Mouse (Mus musculus) kidney, postnatal 0 days (tissue): ENCODE data around the gene Fam160b1. TPM values are rescaled to one million over a fixed set of nuclear protein-coding genes. Genes with fewer than 3 reads are reported as not detected.

Experiments used
- ATAC-seq: fragments of 200-750 bp; cut with Nextera tagmentation; replicated peaks from 2 replicates; pipeline ENCODE4 v1.8.0; 2017; ENCODE audit warnings: low read depth, moderate number of reproducible peaks, moderate TSS enrichment, moderate library complexity; ENCODE audit not compliant: low FRiP score
- DNase-seq: peaks from one replicate; pipeline ENCODE4 v3.0.0-alpha.2; 2016; ENCODE audit warnings: low spot score
- H3K27ac ChIP-seq: fragments of 300-500 bp; sonication (generic); 2 replicates; pipeline ENCODE4 v1.5.1; 2014; ENCODE audit warnings: mild to moderate bottlenecking
- H3K27me3 ChIP-seq: fragments of 300-500 bp; sonication (generic); 2 replicates; pipeline ENCODE4 v1.6.1; 2014; ENCODE audit warnings: low read length, mixed read lengths; ENCODE audit not compliant: insufficient read depth
- H3K36me3 ChIP-seq: fragments of 300-500 bp; sonication (generic); 2 replicates; pipeline ENCODE4 v1.6.1; 2014; ENCODE audit warnings: low read length, mixed read lengths; ENCODE audit not compliant: insufficient read depth
- H3K4me1 ChIP-seq: fragments of 300-500 bp; sonication (generic); replicated peaks from 2 replicates; pipeline ENCODE4 v1.6.1; 2014; ENCODE audit warnings: antibody characterized with exemption, low read length, mixed read lengths; ENCODE audit not compliant: insufficient read depth
- H3K4me2 ChIP-seq: fragments of 300-500 bp; sonication (generic); 2 replicates; pipeline ENCODE4 v1.6.1; 2014; ENCODE audit warnings: mild to moderate bottlenecking, low read length, moderate library complexity, mixed read lengths
- H3K4me3 ChIP-seq: fragments of 300-500 bp; sonication (generic); replicated peaks from 2 replicates; pipeline ENCODE4 v1.5.1; 2014; ENCODE audit warnings: low read depth, low read length
- H3K9ac ChIP-seq: fragments of 300-500 bp; sonication (generic); 2 replicates; pipeline ENCODE4 v1.6.1; 2014; ENCODE audit warnings: low read depth, low read length
- H3K9me3 ChIP-seq: fragments of 300-500 bp; sonication (generic); replicated peaks from 2 replicates; pipeline ENCODE4 v1.6.1; 2016; ENCODE audit warnings: low read length, inconsistent platforms, mixed read lengths
- CTCF ChIP-seq: IDR thresholded peaks from 2 replicates; pipeline ENCODE4 v1.5.1; 2016; ENCODE audit warnings: antibody characterized with exemption, low read depth, mild to moderate bottlenecking, moderate library complexity
- WGBS: fragments of 180-500 bp; shearing (Covaris S2); extraction: QIAGEN DNeasy Blood & Tissue Kit; methylation state at CpG from one replicate; pipeline ENCODE4 v1.1.7; 2014; 5-methylcytosine and 5-hydroxymethylcytosine counted together
- polyA plus RNA-seq: library from polyadenylated mRNA; unstranded; fragments of >200 nt; fragmentation: Nextera tagmentation; extraction: Ambion mirVana; gene quantifications from 2 replicates; pipeline ENCODE4 v1.2.1, GENCODE M21; 2015

Fam160b1 gene
- polyA plus RNA-seq, 1 experiment from 2014 or later: 12.8 TPM

GRCm38 (mm10) chr19:57434024-57434423 lies 73.5 kb downstream of the Fam160b1 start:
- DNase-seq (no peak), ATAC-seq (no peak)
- no peak overlapping the region for H3K4me2 ChIP-seq
- H3K27me3 ChIP-seq: no peaks in the 10 kb centered on the region
- no peaks in the 10 kb centered on the region for H3K9me3 ChIP-seq
- no peaks in the 10 kb centered on the region; the same call in 1 of the 2 replicates for H3K4me1 ChIP-seq
- TF ChIP-seq CTCF: no peak
- 48% methylated on average over 6 of the region's 6 CpGs for WGBS
- no peaks in the 10 kb centered on the region for H3K36me3 ChIP-seq
- H3K9ac ChIP-seq: no peak overlapping the region
- H3K27ac ChIP-seq: no peak overlapping the region
- H3K4me3 ChIP-seq: no peak overlapping the region

GRCm38 (mm10) chr19:57436586-57437021 lies 76.1 kb downstream of the Fam160b1 start:
- ATAC-seq: peak; percentile 78

DNA sequence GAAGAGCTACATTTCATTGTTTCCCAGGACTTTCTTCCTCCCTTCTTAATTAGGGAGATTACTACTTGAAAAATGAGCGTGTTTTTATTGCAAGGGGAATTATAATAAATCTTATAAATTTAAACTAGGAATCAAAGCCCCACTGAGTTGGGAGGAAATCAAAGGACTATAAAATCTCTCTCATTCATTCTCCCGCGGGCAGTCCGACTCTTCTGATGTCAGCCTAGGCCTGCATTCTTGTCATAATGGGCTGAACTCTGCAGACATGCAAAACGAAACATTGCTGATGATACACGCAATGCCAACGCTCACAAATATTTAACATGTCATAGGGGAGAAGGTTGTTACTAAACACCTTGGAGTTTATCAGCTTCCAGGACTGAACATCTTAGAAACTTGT lies 76.6 kb downstream of the Fam160b1 start:
- WGBS: 49% methylated on average over 7 of the region's 7 CpGs
- Histone ChIP-seq H3K36me3 (no peaks in the 10 kb centered on the region), H3K27me3 (no peaks in the 10 kb centered on the region), H3K9me3 (no peaks in the 10 kb centered on the region), H3K4me3 (no peak overlapping the region), H3K4me1 (peaks cover 3% of the 10 kb centered on the region), H3K4me2 (no peak overlapping the region), H3K9ac (no peak overlapping the region), H3K27ac (no peak overlapping the region)
- DNase-seq (no peak), ATAC-seq (peak; percentile 15; the same call in 1 of the 2 replicates)
- no peak for TF ChIP-seq CTCF

More at GRCm38 (mm10) chr19:57436586-57437021, 76.1 kb downstream of the Fam160b1 start:
- no peaks in the 10 kb centered on the region for H3K27me3 ChIP-seq
- no peak overlapping the region for H3K9ac ChIP-seq
- no peaks in the 10 kb centered on the region for H3K36me3 ChIP-seq
- H3K4me1 ChIP-seq: peaks cover 3% of the 10 kb centered on the region
- DNase-seq: peak; percentile 94
- no peak for TF ChIP-seq CTCF
- peak overlapping the region; percentile 39 for H3K27ac ChIP-seq
- H3K4me3 ChIP-seq: no peak overlapping the region
- no peaks in the 10 kb centered on the region for H3K9me3 ChIP-seq
- H3K4me2 ChIP-seq: no peak overlapping the region
- WGBS: 50% methylated on average over 10 of the region's 10 CpGs

Other genes with a start within 250 kb of the Fam160b1 start
- 40.5 and 41.2 TPM in 2 replicates for gene Ablim1, start 45.8 kb upstream of the Fam160b1 start, polyA plus RNA-seq
- gene Trub1, start 92.2 kb downstream of the Fam160b1 start, polyA plus RNA-seq: 24.8 and 25.5 TPM in 2 replicates